Mouse (Mus musculus) myocyte (in vitro differentiated cells): ENCODE measurements around the gene H2-Q10.

ENCODE experiments used
- CEBPB ChIP-seq: IDR thresholded peaks from 2 replicates; pipeline ENCODE4 v1.6.1; 2011; ENCODE audit warnings: mild to moderate bottlenecking, moderate library complexity; ENCODE audit not compliant: poor library complexity, insufficient read depth, severe bottlenecking
- E2F4 ChIP-seq: IDR thresholded peaks from one replicate; pipeline ENCODE4 v1.6.1; 2011; ENCODE audit warnings: mild to moderate bottlenecking, control low read depth, moderate library complexity; ENCODE audit not compliant: insufficient read depth
- MYOG ChIP-seq, 3 experiments: IDR thresholded peaks; one replicate each; pipeline ENCODE4 v1.6.1; 2011; ENCODE audit warnings: control low read depth in 2 of 3, low read depth in 2 of 3, mild to moderate bottlenecking in 2 of 3; ENCODE audit not compliant: insufficient read length in 2 of 3, control insufficient read depth in 1 of 3, insufficient read depth in 1 of 3
- POLR2A ChIP-seq: IDR thresholded peaks from one replicate; pipeline ENCODE4 v1.6.1; 2011; ENCODE audit warnings: low read depth, mild to moderate bottlenecking, control low read depth, moderate library complexity; ENCODE audit not compliant: insufficient read length
- USF1 ChIP-seq: IDR thresholded peaks from one replicate; pipeline ENCODE4 v1.6.1; 2011; ENCODE audit warnings: low read depth, mild to moderate bottlenecking, control low read depth, moderate library complexity

GRCm38 (mm10) chr17:35502226-35502625, 32.3 kb downstream of the H2-Q10 start:
- TF ChIP-seq POLR2A = no peak
- TF ChIP-seq E2F4 = no peak
- no peak for TF ChIP-seq USF1
- no peak for TF ChIP-seq MYOG (IDR thresholded peaks at IDR 0.05; ENCODE audit: control insufficient read depth in 1 of 3, insufficient read depth in 1 of 3, insufficient read length in 2 of 3, low read depth in 2 of 3)
- no peak for TF ChIP-seq CEBPB
